Mouse (Mus musculus): ENCODE results near the gene Fscn3.

DNA sequence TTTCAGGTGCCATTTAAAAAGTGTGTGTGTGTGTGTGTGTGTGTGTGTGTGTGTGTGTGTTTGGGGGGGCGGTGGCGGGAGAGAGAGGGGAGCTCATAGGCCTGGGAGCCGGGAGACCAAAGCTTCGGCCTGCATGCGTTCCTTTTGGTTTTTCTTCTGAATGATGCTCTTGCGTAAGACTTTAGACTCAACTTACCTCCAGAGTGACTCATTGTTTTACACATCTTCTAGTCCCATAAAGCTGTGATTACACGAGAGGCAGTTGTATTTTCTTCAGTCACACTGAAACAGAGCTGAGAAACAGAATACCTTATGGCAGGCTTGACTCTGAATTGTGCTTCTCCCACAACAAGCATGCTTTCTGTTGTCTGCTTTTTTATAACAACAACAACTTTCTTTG is 59.3 kb downstream of the Fscn3 start:
- no peak for TF ChIP-seq EP300 (optimal IDR thresholded peaks at IDR 0.05)
- no peak for TF ChIP-seq CTCF (IDR thresholded peaks at IDR 0.05; ENCODE audit: low read depth)

All from stomach, postnatal 0 days (tissue).